Comparison of ENCODE assay signal across 12 mouse cellular contexts in genomic region chr17:52165891-52166485, GRCm38 (mm10).
"Had no signal": no experiment of that assay in that cellular context is flagged by ENCODE, and none has a peak within 500 bp of the region (broad histone marks: within the 10 kb centered on the region; RNA-seq: fewer than 3 reads in every experiment).

No protein-coding gene starts in this region.

- H3K27ac ChIP-seq: intestine, embryonic 15.5 days; layer of hippocampus, adult 2 months; limb, embryonic 10.5 days; liver, embryonic 15.5 days; midbrain, embryonic 10.5 days; midbrain, embryonic 15.5 days had no signal

- H3K36me3 ChIP-seq: intestine, embryonic 15.5 days; limb, embryonic 10.5 days; liver, embryonic 15.5 days; midbrain, embryonic 10.5 days; midbrain, embryonic 15.5 days had no signal

- DNase-seq: kidney, adult 18-20 months; kidney, postnatal 10 days; kidney, postnatal 4 days; lung, adult 2 months; lung, postnatal 4 days; right cerebral cortex, postnatal 14 days had no signal

- H3K27me3 ChIP-seq: intestine, embryonic 15.5 days; liver, embryonic 15.5 days; midbrain, embryonic 15.5 days had no signal

- H3K4me1 ChIP-seq: intestine, embryonic 15.5 days; limb, embryonic 10.5 days; liver, embryonic 15.5 days; midbrain, embryonic 10.5 days; midbrain, embryonic 15.5 days had no signal

- H3K4me3 ChIP-seq: intestine, embryonic 15.5 days; layer of hippocampus, adult 2 months; limb, embryonic 10.5 days; liver, embryonic 15.5 days; midbrain, embryonic 10.5 days; midbrain, embryonic 15.5 days had no signal
